Mouse (Mus musculus): ENCODE results near the gene Krt26. TPM values are rescaled to one million over a fixed set of nuclear protein-coding genes. Genes with fewer than 3 reads are reported as not detected.

The Krt26 gene
- total RNA-seq, 2 experiments from 2014 or later, result 0.20 to 0.21 TPM

GRCm38 (mm10) chr11:99307579-99307978, 30.2 kb downstream of the Krt26 start:
- DNase-seq (ENCODE audit: extremely low spot score in 1 of 2, low spot score in 2 of 2), result peak; percentile 42 to 49
- intact Hi-C loops (cut with DNase I), result no loop called here

GRCm38 (mm10) chr11:99295039-99295438, 42.7 kb downstream of the Krt26 start:
- intact Hi-C loops (cut with DNase I), result no loop called here
- DNase-seq (ENCODE audit: extremely low spot score in 1 of 2, low spot score in 2 of 2), result no peak

GRCm38 (mm10) chr11:99292846-99293245, 44.9 kb downstream of the Krt26 start:
- peak; percentile 14 to 53 for DNase-seq (ENCODE audit: extremely low spot score in 1 of 2, low spot score in 2 of 2)
- intact Hi-C loops (cut with DNase I), result loop anchor here (5.0 kb wide), 2 partner anchors 46 to 106 kb away; no protein-coding TSS in a partner anchor

GRCm38 (mm10) chr11:99284833-99285312, 52.9 kb downstream of the Krt26 start, which contains the start of gene Krt24:
Krt24 (minus strand) TSS chr11:99285262.
- DNase-seq (ENCODE audit: extremely low spot score in 1 of 2, low spot score in 2 of 2), result no peak
- intact Hi-C loops (cut with DNase I), result no loop called here

- intact Hi-C loops (cut with DNase I), result no loop called here
- DNase-seq (ENCODE audit: extremely low spot score in 1 of 2, low spot score in 2 of 2), result no peak
Measured at GRCm38 (mm10) chr11:99284011-99284410, 53.8 kb downstream of the Krt26 start.

- intact Hi-C loops (cut with DNase I), result no loop called here
- DNase-seq (ENCODE audit: extremely low spot score in 1 of 2, low spot score in 2 of 2), result no peak
Measured at GRCm38 (mm10) chr11:99283334-99283733, 54.4 kb downstream of the Krt26 start.

GRCm38 (mm10) chr11:99281116-99281515, 56.6 kb downstream of the Krt26 start:
- no peak for DNase-seq (ENCODE audit: extremely low spot score in 1 of 2, low spot score in 2 of 2)
- intact Hi-C loops (cut with DNase I), result no loop called here

GRCm38 (mm10) chr11:99279986-99280385, 57.8 kb downstream of the Krt26 start:
- DNase-seq (ENCODE audit: extremely low spot score in 1 of 2, low spot score in 2 of 2), result no peak

More at GRCm38 (mm10) chr11:99279986-99280385, 57.8 kb downstream of the Krt26 start:
- intact Hi-C loops (cut with DNase I), result no loop called here

Other genes with a start within 250 kb of the Krt26 start
- under 1 TPM in 1 of 2 experiments, not detected in 1; 0.51 TPM for gene Tns4, start 248.7 kb downstream of the Krt26 start, total RNA-seq (2021)
- not detected for gene Ccr7, start 182.9 kb downstream of the Krt26 start, total RNA-seq (2021)
- 10 to 100 TPM; 73.7 to 83.7 TPM for gene Smarce1, start 106.9 kb downstream of the Krt26 start, total RNA-seq (2021)
- gene Krt222, start 93.9 kb downstream of the Krt26 start, total RNA-seq (2021), result 10 to 100 TPM; 31.1 to 31.2 TPM
- gene Krt24, start 52.7 kb downstream of the Krt26 start, total RNA-seq (2021), result not detected
- not detected for gene Krt25, start 15.0 kb downstream of the Krt26 start, total RNA-seq (2021)
- gene Krt27, start 13.1 kb upstream of the Krt26 start, total RNA-seq (2021), result not detected
- under 1 TPM in 1 of 2 experiments, not detected in 1; 0.28 TPM for gene Krt28, start 36.9 kb upstream of the Krt26 start, total RNA-seq (2021)
- gene Krt10, start 51.4 kb upstream of the Krt26 start, total RNA-seq (2021), result 10 to 100 TPM; 10.6 to 11.3 TPM
- 1 to 10 TPM; 6.0 to 6.3 TPM for gene Krt12, start 84.3 kb upstream of the Krt26 start, total RNA-seq (2021)
- not detected for gene Krt20, start 100.2 kb upstream of the Krt26 start, total RNA-seq (2021)
- gene Krt23, start 155.2 kb upstream of the Krt26 start, total RNA-seq (2021), result not detected
- gene Krt39, start 183.4 kb upstream of the Krt26 start, total RNA-seq (2021), result not detected
- gene Krt40, start 205.2 kb upstream of the Krt26 start, total RNA-seq (2021), result not detected
- not detected for gene Krtap3-3, start 212.9 kb upstream of the Krt26 start, total RNA-seq (2021)
- gene Krtap3-2, start 218.9 kb upstream of the Krt26 start, total RNA-seq (2021), result not detected
- gene Gm11939, start 221.5 kb upstream of the Krt26 start, total RNA-seq (2021), result not detected
- not detected for gene Krtap3-1, start 228.7 kb upstream of the Krt26 start, total RNA-seq (2021)
- not detected for gene Krtap1-5, start 243.1 kb upstream of the Krt26 start, total RNA-seq (2021)
- gene Krtap1-4, start 245.7 kb upstream of the Krt26 start, total RNA-seq (2021), result not detected

All from left cerebral cortex, postnatal 10 days (tissue).